Mouse (Mus musculus): ENCODE results near the gene Ptprs.

DNA sequence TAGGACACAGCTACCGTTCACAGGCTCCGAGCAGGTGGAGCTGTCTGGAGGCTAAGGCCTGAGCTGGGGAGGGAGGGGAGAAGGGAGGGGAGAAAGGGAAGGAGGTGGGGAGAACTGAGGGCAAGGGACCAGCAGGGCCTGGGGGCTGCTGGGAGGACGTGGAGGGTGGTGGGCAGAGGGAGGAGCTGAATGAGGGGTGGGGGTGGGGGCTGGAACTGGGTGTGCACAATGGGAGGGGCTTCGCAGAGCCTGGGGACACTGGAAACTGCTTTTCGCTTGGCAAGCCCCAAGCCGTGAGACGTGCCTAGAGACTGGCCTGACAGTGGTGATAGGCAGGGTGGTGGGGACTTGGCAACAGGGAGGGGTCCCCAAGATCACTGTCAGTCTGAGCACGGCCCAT is 7.0 kb downstream of the Ptprs start:
- TF ChIP-seq CTCF (IDR thresholded peaks at IDR 0.05; ENCODE audit: low read depth): no peak
- no peak for TF ChIP-seq EP300 (IDR thresholded peaks at IDR 0.05; ENCODE audit: low read depth)

All from heart, postnatal 0 days (tissue).